Mouse (Mus musculus) mature B cell (primary cell): Measurements from ENCODE around the gene Gm21797.
"Not testable (repeated sequence)": the region's sequence is repeated elsewhere in the genome, so short reads cannot be mapped to it uniquely, and the experiment has no call there.

ENCODE experiments used
- in situ Hi-C: fragments of 300-500 bp; cut with MboI; formaldehyde crosslinking; loops from 2 replicates; pipeline ENCODE4 v1.14.3; 2019

Gm21797 gene

DNA sequence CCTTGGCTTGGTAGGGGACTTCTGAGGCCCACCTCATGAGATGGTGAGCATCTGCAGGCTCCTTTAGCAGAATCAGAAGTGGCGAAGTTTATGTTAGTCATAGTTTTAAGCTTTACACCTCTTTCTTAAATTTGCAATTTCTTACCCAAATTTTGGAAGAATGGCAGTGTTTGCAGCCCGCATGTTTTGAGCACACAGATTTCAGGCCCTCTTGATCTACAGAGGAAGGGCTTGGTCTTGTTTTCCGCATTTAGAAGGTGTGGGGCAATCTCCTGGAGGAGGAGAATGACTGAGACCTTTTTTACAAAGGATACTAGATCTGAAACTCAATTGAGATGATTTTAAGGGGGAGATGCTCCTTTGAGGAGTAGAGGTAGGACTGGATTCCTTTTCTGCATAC lies at the start of gene Gm21797:
Gene Gm21797 (minus strand): TSS at position 101 of the 400 bp plus-strand sequence.
- in situ Hi-C loops, result not testable (repeated sequence)

DNA sequence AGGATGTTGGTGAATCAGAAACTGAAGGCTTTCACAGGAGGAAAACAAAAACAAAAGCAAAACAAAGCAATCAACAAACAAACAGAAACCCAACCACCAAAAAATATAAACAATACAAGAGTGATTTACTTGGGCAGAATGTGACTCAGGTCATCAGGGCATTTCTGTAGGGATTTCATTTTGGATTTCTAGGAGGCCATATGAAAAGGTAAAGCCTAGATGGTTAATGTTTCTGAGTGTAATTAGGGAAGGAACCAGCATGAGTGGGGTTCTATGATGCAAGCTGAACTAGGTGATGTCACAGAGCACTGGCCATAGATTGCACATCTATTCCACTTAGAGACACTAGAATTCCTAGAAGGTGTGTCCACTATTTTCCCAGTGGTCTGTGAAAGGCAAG lies 29.0 kb upstream of the Gm21797 start, which contains the start of gene Gm20795:
Gene Gm20795 (plus strand): TSS at position 301 of the 400 bp plus-strand sequence.
- in situ Hi-C loops, result not testable (repeated sequence)
